Mouse (Mus musculus): Measurements from ENCODE around the gene Fbln1. TPM values are rescaled to one million over a fixed set of nuclear protein-coding genes. Genes with fewer than 3 reads are reported as not detected.
A peak's percentile ranks its signal among the peaks of the same experiment; 100 is the strongest.

The Fbln1 gene
- total RNA-seq, 2 experiments from 2014 or later = 36.8 to 47.6 TPM

GRCm38 (mm10) chr15:85238821-85239745, 33.3 kb downstream of the Fbln1 start:
- DNase-seq = peak in 1 of 2 experiments; percentile 20

GRCm38 (mm10) chr15:85240086-85240485, 34.3 kb downstream of the Fbln1 start:
- DNase-seq = no peak

GRCm38 (mm10) chr15:85241856-85242255, 36.1 kb downstream of the Fbln1 start:
- no peak for DNase-seq

- peak in 1 of 2 experiments; percentile 18 for DNase-seq
These were observed 38.8 kb downstream of the Fbln1 start for GRCm38 (mm10) chr15:85244414-85245161.

- peak; percentile 51 to 70 for DNase-seq
These were observed 39.7 kb downstream of the Fbln1 start for GRCm38 (mm10) chr15:85245241-85246010.

GRCm38 (mm10) chr15:85246016-85246415, 40.3 kb downstream of the Fbln1 start:
- no peak for DNase-seq

GRCm38 (mm10) chr15:85246936-85247335, 41.2 kb downstream of the Fbln1 start:
- no peak for DNase-seq

- DNase-seq = no peak
These were observed 42.6 kb downstream of the Fbln1 start for GRCm38 (mm10) chr15:85248311-85248710.

GRCm38 (mm10) chr15:85249252-85249651, 43.5 kb downstream of the Fbln1 start:
- peak; percentile 46 to 60 for DNase-seq

GRCm38 (mm10) chr15:85250436-85250835, 44.7 kb downstream of the Fbln1 start:
- DNase-seq = no peak

- no peak for DNase-seq
These were observed 46.7 kb downstream of the Fbln1 start for GRCm38 (mm10) chr15:85252476-85252875.

GRCm38 (mm10) chr15:85257775-85258429, 52.2 kb downstream of the Fbln1 start:
- peak; percentile 56 to 68 for DNase-seq

- DNase-seq = no peak
These were observed 57.1 kb downstream of the Fbln1 start for GRCm38 (mm10) chr15:85262805-85263204.

GRCm38 (mm10) chr15:85266729-85267434, 61.1 kb downstream of the Fbln1 start:
- DNase-seq = peak; percentile 83 to 85

GRCm38 (mm10) chr15:85267891-85268290, 62.1 kb downstream of the Fbln1 start:
- DNase-seq = no peak

GRCm38 (mm10) chr15:85272988-85273387, 67.2 kb downstream of the Fbln1 start:
- DNase-seq = no peak

GRCm38 (mm10) chr15:85277221-85277620, 71.5 kb downstream of the Fbln1 start:
- no peak for DNase-seq

- DNase-seq = no peak
These were observed 73.2 kb downstream of the Fbln1 start for GRCm38 (mm10) chr15:85278986-85279385.

GRCm38 (mm10) chr15:85282021-85282420, 76.3 kb downstream of the Fbln1 start:
- peak; percentile 12 to 22 for DNase-seq

- no peak for DNase-seq
These were observed 78.9 kb downstream of the Fbln1 start for GRCm38 (mm10) chr15:85284651-85285050.

- DNase-seq = no peak
These were observed 88.9 kb downstream of the Fbln1 start for GRCm38 (mm10) chr15:85294632-85295031.
